Mouse (Mus musculus): ENCODE results near the gene Trarg1. TPM values are rescaled to one million over a fixed set of nuclear protein-coding genes. Genes with fewer than 3 reads are reported as not detected.
"Not testable (repeated sequence)": the region's sequence is repeated elsewhere in the genome, so short reads cannot be mapped to it uniquely, and the experiment has no call there.

The Trarg1 gene
- 0.09 and 0.20 TPM in 2 replicates for polyA plus RNA-seq (2016; fragmentation: Nextera tagmentation; extraction: Ambion mirVana)

- DNase-seq (ENCODE audit: low spot score); H3K4me1 ChIP-seq (replicated peaks): not testable (repeated sequence)
- WGBS, result 47% methylated on average over 8 of the region's 8 CpGs
Observed at GRCm38 (mm10) chr11:76679508-76679907, at the start of gene Trarg1. Trarg1 (plus strand) TSS chr11:76679808.

GRCm38 (mm10) chr11:76630023-76630422 lies 49.6 kb upstream of the Trarg1 start:
- Histone ChIP-seq H3K27me3 (ENCODE audit: insufficient read depth, poor library complexity, severe bottlenecking) (no peaks in the 10 kb centered on the region), H3K27ac (no peak overlapping the region), H3K4me3 (no peak overlapping the region), H3K36me3 (no peaks in the 10 kb centered on the region), H3K9me3 (no peaks in the 10 kb centered on the region), H3K4me1 (replicated peaks) (peaks cover 9% of the 10 kb centered on the region)
- no peak for DNase-seq (ENCODE audit: low spot score)
- WGBS, result 28% methylated on average over 2 of the region's 2 CpGs

More at GRCm38 (mm10) chr11:76679508-76679907, at the start of gene Trarg1:
- H3K27me3 ChIP-seq (ENCODE audit: insufficient read depth, poor library complexity, severe bottlenecking), result peaks cover 47% of the 10 kb centered on the region
- not testable (repeated sequence) for H3K9me3 ChIP-seq, H3K36me3 ChIP-seq, H3K4me3 ChIP-seq, H3K27ac ChIP-seq

GRCm38 (mm10) chr11:76630487-76630886 lies 49.1 kb upstream of the Trarg1 start:
- Histone ChIP-seq H3K4me3 (no peak overlapping the region), H3K4me1 (replicated peaks) (peaks cover 9% of the 10 kb centered on the region), H3K27me3 (ENCODE audit: insufficient read depth, poor library complexity, severe bottlenecking) (no peaks in the 10 kb centered on the region), H3K9me3 (no peaks in the 10 kb centered on the region), H3K27ac (no peak overlapping the region), H3K36me3 (no peaks in the 10 kb centered on the region)
- no peak for DNase-seq (ENCODE audit: low spot score)
- 77% methylated on average over 5 of the region's 5 CpGs for WGBS

- Histone ChIP-seq H3K9me3 (no peaks in the 10 kb centered on the region), H3K4me1 (replicated peaks) (0 out of 2 replicates have a peak, but pooled peaks cover 6% of the 10 kb centered on the region), H3K27ac (no peak overlapping the region), H3K4me3 (no peak overlapping the region), H3K36me3 (no peaks in the 10 kb centered on the region), H3K27me3 (ENCODE audit: insufficient read depth, poor library complexity, severe bottlenecking) (no peaks in the 10 kb centered on the region; the same call in 1 of the 2 replicates)
- no peak for DNase-seq (ENCODE audit: low spot score)
- 86% methylated on average over 17 of the region's 17 CpGs for WGBS
Observed at GRCm38 (mm10) chr11:76639269-76639985, 40.2 kb upstream of the Trarg1 start.

GRCm38 (mm10) chr11:76640231-76640630 lies 39.4 kb upstream of the Trarg1 start:
- H3K4me1 ChIP-seq (replicated peaks), result peaks cover 14% of the 10 kb centered on the region
- no peak overlapping the region for H3K27ac ChIP-seq
- no peak overlapping the region for H3K4me3 ChIP-seq
- no peaks in the 10 kb centered on the region for H3K36me3 ChIP-seq
- no peak for DNase-seq (ENCODE audit: low spot score)
- 81% methylated on average over 4 of the region's 4 CpGs for WGBS
- no peaks in the 10 kb centered on the region for H3K9me3 ChIP-seq
- H3K27me3 ChIP-seq (ENCODE audit: insufficient read depth, poor library complexity, severe bottlenecking), result peaks cover 5% of the 10 kb centered on the region; the same call in 1 of the 2 replicates

GRCm38 (mm10) chr11:76644257-76644656 lies 35.4 kb upstream of the Trarg1 start:
- Histone ChIP-seq H3K27me3 (ENCODE audit: insufficient read depth, poor library complexity, severe bottlenecking) (peaks cover 17% of the 10 kb centered on the region), H3K27ac (no peak overlapping the region), H3K4me1 (replicated peaks) (peaks cover 38% of the 10 kb centered on the region), H3K4me3 (no peak overlapping the region), H3K9me3 (no peaks in the 10 kb centered on the region), H3K36me3 (no peaks in the 10 kb centered on the region)
- no peak for DNase-seq (ENCODE audit: low spot score)
- 47% methylated on average over 6 of the region's 6 CpGs for WGBS

- no peaks in the 10 kb centered on the region for H3K36me3 ChIP-seq
- peaks cover 38% of the 10 kb centered on the region for H3K4me1 ChIP-seq (replicated peaks)
- 75% methylated on average over 9 of the region's 9 CpGs for WGBS
- H3K9me3 ChIP-seq, result no peaks in the 10 kb centered on the region
- peaks cover 17% of the 10 kb centered on the region for H3K27me3 ChIP-seq (ENCODE audit: insufficient read depth, poor library complexity, severe bottlenecking)
- H3K4me3 ChIP-seq, result no peak overlapping the region
- H3K27ac ChIP-seq, result peak overlapping the region; percentile 25; the same call in 1 of the 2 replicates
- DNase-seq (ENCODE audit: low spot score), result no peak
Observed at GRCm38 (mm10) chr11:76645036-76645435, 34.6 kb upstream of the Trarg1 start.

GRCm38 (mm10) chr11:76645955-76646354 lies 33.7 kb upstream of the Trarg1 start:
- WGBS, result 0% methylated on average over 19 of the region's 19 CpGs
- no peaks in the 10 kb centered on the region for H3K9me3 ChIP-seq
- H3K4me3 ChIP-seq, result peak overlapping the region; percentile 46
- peaks cover 38% of the 10 kb centered on the region for H3K4me1 ChIP-seq (replicated peaks)
- peak overlapping the region; percentile 23; the same call in 1 of the 2 replicates for H3K27ac ChIP-seq
- H3K36me3 ChIP-seq, result no peaks in the 10 kb centered on the region
- DNase-seq (ENCODE audit: low spot score), result peak; percentile 93
- peaks cover 17% of the 10 kb centered on the region for H3K27me3 ChIP-seq (ENCODE audit: insufficient read depth, poor library complexity, severe bottlenecking)

- DNase-seq (ENCODE audit: low spot score), result no peak
- H3K9me3 ChIP-seq, result no peaks in the 10 kb centered on the region
- WGBS, result 1% methylated on average over 7 of the region's 7 CpGs
- peaks cover 40% of the 10 kb centered on the region for H3K4me1 ChIP-seq (replicated peaks)
- no peaks in the 10 kb centered on the region for H3K36me3 ChIP-seq
- peaks cover 17% of the 10 kb centered on the region for H3K27me3 ChIP-seq (ENCODE audit: insufficient read depth, poor library complexity, severe bottlenecking)
- peak overlapping the region; percentile 37 for H3K4me3 ChIP-seq
- no peak overlapping the region for H3K27ac ChIP-seq
Observed at GRCm38 (mm10) chr11:76647062-76647461, 32.5 kb upstream of the Trarg1 start.

GRCm38 (mm10) chr11:76647500-76647899 lies 32.1 kb upstream of the Trarg1 start:
- Histone ChIP-seq H3K27me3 (ENCODE audit: insufficient read depth, poor library complexity, severe bottlenecking) (peaks cover 17% of the 10 kb centered on the region), H3K36me3 (no peaks in the 10 kb centered on the region), H3K4me3 (peak overlapping the region; percentile 37), H3K4me1 (replicated peaks) (peaks cover 42% of the 10 kb centered on the region), H3K27ac (no peak overlapping the region), H3K9me3 (no peaks in the 10 kb centered on the region)
- WGBS, result 9% methylated on average over 9 of the region's 9 CpGs
- DNase-seq (ENCODE audit: low spot score), result peak; percentile 84

GRCm38 (mm10) chr11:76650862-76651560 lies 28.6 kb upstream of the Trarg1 start:
- Histone ChIP-seq H3K4me3 (no peak overlapping the region), H3K27ac (no peak overlapping the region), H3K9me3 (no peaks in the 10 kb centered on the region), H3K4me1 (replicated peaks) (peaks cover 20% of the 10 kb centered on the region), H3K27me3 (ENCODE audit: insufficient read depth, poor library complexity, severe bottlenecking) (peaks cover 6% of the 10 kb centered on the region), H3K36me3 (no peaks in the 10 kb centered on the region)
- no peak for DNase-seq (ENCODE audit: low spot score)
- 61% methylated on average over 14 of the region's 14 CpGs for WGBS

GRCm38 (mm10) chr11:76652838-76653334 lies 26.7 kb upstream of the Trarg1 start:
- 0 out of 2 replicates have a peak, but pooled peaks cover 3% of the 10 kb centered on the region for H3K4me1 ChIP-seq (replicated peaks)
- DNase-seq (ENCODE audit: low spot score), result no peak
- H3K27ac ChIP-seq, result no peak overlapping the region
- no peak overlapping the region for H3K4me3 ChIP-seq
- H3K27me3 ChIP-seq (ENCODE audit: insufficient read depth, poor library complexity, severe bottlenecking), result no peaks in the 10 kb centered on the region
- no peaks in the 10 kb centered on the region for H3K36me3 ChIP-seq
- no peaks in the 10 kb centered on the region for H3K9me3 ChIP-seq
- WGBS, result 61% methylated on average over 3 of the region's 3 CpGs

GRCm38 (mm10) chr11:76655106-76655505 lies 24.5 kb upstream of the Trarg1 start:
- Histone ChIP-seq H3K4me1 (replicated peaks) (0 out of 2 replicates have a peak, but pooled peaks cover 3% of the 10 kb centered on the region), H3K36me3 (no peaks in the 10 kb centered on the region), H3K27me3 (ENCODE audit: insufficient read depth, poor library complexity, severe bottlenecking) (no peaks in the 10 kb centered on the region), H3K9me3 (no peaks in the 10 kb centered on the region), H3K4me3 (peak overlapping the region; percentile 26; the same call in 1 of the 2 replicates), H3K27ac (no peak overlapping the region)
- 9% methylated on average over 10 of the region's 10 CpGs for WGBS
- peak; percentile 35 for DNase-seq (ENCODE audit: low spot score)
